Mouse (Mus musculus) skeletal muscle tissue, adult 2 months (tissue): Measurements from ENCODE around the gene Fbxw10.

Source experiments
- DNase-seq: peaks from one replicate; pipeline ENCODE4 v3.0.0-alpha.2; 2012; ENCODE audit warnings: low read depth, low spot score

Gene Fbxw10

GRCm38 (mm10) chr11:62844562-62844961 lies 2.3 kb upstream of the Fbxw10 start:
- DNase-seq: no peak

DNA sequence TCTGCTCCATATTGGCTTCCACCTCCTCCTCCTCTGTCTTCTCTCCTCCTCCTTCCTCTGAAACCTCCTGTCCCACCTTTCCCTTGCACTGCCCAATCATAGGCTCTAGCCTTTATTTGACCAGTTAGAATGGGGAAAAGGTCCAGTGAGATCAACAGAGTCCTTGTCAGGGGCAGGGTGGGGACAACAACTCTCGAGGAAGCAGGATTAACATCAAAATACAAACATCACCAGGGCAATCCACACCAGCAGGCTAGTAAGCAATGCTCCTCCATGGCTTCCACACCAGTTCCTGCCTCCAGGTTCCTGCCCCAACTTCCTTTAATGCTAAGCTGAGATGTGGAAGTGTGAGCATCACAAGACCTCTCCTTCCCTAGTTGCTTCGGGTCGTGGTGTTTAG lies 1.1 kb upstream of the Fbxw10 start:
- DNase-seq: no peak

DNA sequence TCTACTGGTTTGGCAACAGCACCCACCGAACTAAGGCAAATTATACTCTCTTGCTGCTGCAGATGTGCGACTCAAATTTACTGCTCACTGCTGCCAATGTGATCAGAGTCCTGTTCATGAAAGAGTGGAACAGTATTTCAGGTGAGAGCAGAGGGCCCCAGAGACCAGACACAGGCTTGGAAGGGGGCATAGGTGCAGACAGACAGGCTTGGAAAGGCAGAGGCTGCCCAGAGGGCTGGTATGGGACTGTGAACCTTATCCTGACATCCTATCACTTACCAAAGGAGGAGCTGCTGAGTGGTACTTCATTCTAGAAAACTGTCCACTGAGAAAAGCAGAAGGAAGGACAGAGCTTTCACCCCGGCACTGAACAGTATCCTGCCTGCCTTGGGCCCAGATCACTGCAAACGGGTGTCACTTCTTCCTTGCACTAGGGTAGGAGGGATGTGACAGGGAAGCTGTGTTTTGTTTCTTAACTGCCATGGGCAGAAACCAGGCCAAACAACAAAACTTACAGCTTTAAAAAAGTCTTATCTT lies 854 bp downstream of the Fbxw10 start:
- no peak for DNase-seq

- no peak for DNase-seq
Observed at GRCm38 (mm10) chr11:62848301-62848700, 1.4 kb downstream of the Fbxw10 start.

DNA sequence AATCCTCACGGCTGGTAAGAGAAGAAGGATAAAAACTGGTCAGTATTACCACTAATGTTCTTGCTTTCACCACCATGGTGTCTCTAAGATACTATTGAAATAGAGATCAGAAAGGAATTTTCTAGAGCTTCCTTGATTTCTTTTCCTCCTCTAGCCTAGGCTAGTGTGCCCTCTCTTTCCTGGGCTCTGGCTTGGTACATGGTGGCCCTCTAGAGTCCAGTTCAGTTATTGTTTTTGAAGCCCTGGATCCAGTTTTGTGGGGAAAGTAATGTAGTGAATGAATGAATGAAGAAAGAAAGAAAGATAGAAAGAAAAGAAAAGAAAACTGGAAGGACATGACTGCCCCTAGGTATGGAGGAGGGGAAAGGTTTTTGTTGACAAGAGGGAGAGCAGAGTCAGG lies 4.3 kb downstream of the Fbxw10 start:
- no peak for DNase-seq

- no peak for DNase-seq
Observed at GRCm38 (mm10) chr11:62853334-62853733, 6.5 kb downstream of the Fbxw10 start.

- DNase-seq: no peak
Observed at GRCm38 (mm10) chr11:62865562-62865961, 18.7 kb downstream of the Fbxw10 start.

GRCm38 (mm10) chr11:62866685-62867084 lies 19.8 kb downstream of the Fbxw10 start:
- DNase-seq: no peak

DNA sequence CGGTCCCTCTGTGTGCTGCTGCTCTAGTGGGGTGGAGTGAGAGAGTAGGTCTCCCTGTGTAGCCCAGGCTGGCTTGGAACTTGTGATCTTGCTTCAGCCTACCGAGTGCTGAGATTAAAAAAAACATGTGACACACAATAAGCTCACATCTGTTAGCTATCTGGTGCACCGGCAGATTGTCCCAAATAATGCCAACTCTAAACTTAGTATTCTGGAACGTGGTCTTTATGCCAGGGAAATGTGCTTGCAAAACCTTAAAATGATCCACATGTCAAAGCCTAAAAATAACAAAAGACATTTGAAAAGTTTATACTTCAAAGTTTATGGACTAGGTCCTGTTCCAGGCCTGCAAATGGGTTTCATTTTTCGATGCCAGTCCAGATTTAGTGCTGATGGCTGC lies 22.3 kb downstream of the Fbxw10 start:
- DNase-seq: no peak

GRCm38 (mm10) chr11:62869715-62870371 lies 23.0 kb downstream of the Fbxw10 start:
- no peak for DNase-seq

DNA sequence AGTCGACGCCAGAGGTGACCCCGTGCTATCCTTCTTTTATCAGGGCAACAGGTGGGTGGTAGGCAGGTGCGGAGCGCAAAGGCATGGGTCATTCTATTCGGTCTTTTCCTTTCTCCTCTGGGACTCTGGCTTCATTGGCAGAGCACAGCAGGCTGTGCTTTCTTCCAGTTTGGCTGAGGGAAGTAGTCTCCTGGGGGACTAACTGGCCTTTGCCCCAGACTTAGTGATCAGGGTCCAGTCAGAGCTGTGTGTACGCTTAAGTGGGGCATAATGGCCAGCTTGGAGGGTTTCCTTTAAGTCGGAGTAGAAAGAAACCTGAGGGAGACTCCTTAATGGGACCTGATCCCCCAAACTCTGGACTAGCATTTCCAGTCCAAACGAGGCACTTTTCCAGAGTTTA lies 26.6 kb downstream of the Fbxw10 start:
- no peak for DNase-seq

DNA sequence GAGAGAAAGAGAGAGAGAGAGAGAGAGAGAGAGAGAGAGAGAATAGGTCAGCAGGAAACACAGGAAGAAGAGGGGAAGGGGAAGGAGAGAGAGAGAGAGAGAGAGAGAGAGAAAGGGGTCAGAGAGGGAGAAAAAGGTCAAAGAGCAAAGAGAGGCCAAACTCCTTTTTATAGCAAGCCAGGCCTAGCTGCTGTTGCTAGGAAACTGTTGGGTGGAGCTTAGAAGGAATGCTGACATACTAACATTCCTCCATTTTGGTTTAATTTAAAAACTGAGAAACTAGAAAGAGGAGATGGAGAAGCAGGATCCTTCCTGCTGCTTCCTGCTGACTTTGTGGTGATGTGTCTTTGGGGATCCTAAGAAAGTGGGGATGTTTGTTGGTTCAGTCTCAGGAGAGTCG lies 28.8 kb downstream of the Fbxw10 start:
- no peak for DNase-seq

- no peak for DNase-seq
Observed at GRCm38 (mm10) chr11:62876445-62876844, 29.6 kb downstream of the Fbxw10 start.

DNA sequence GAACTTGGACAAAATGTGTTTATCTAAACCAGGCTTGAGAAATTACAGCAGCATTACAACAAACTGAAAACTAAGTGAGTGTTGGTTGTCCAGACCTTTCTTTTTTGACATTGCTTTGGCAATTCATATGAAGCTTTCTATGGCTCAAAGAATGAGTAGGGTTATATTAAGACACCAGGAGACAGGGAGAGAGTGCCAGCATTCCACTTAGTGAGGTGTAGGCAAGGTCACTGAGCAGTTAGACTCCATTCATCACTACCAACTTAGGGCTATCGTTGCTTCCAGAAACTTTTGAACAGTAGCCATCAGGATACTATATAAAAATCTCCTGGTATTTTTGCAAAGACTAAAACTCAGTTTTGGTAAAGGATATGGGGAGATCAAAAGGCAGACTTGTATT lies 30.5 kb downstream of the Fbxw10 start:
- no peak for DNase-seq

- DNase-seq: peak; percentile 19
Observed at GRCm38 (mm10) chr11:62878728-62879127, 31.9 kb downstream of the Fbxw10 start.

DNA sequence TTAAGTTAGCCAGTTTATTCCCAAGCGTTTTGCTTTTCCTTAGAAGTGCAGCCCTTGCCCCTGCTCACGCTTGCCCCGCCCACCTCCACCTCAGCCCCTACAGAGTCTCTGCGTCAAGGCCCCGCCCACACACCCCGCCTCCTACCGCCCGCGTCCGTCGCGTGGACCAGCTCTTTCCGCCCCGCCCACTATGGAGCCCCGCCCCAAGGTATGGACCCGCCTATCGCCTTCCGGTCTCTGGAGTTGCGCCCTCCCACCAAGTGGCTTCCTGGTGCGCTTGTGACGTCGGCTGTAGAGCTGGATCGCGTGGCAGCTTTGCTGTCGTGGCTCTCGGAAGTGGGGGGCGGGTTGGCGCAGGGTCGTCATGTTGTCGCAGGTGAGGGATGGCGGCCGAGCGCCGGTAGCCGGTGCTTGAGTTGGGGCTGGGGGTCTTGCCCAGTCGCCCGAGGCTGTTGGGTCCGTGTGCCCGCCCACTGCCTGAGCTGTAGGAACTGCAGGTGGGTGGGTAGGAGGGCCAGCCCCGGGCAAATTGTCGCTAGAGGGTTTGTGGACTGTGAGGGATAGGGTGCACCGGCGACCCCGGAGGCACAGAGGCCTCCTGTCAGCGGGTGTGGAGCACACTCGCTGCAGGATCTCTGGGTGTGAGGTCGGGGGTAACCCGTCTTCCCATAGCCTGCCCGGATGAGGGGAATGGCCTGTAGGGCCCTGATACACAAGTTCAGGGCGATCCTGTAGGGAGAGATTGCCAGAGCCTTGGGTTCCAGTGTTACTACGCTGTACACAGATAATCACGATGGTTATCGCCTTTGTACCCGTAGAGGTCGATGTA lies 32.6 kb downstream of the Fbxw10 start, which contains the start of gene Tvp23b:
Gene Tvp23b, plus strand, starts transcription at position 236 of the 829 bp plus-strand sequence.
- DNase-seq: peak; percentile 96

DNA sequence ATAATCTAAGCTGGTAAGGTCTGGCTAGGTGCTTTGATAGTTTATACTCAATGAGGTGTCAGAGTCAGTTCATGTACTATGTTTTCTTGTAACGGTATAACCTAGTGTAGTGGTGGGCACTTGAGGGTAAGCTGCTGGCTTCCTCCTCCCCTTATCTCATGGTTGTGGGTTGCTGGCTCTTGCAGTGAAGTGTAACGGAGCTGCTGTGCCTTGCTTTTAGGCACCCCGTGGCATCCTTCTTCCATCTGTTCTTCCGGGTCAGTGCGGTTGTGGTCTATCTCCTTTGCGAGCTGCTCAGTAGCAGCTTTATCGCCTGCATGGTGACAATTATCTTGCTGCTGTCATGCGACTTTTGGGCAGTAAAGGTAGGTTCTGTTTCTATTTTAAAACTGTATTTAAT lies 36.5 kb downstream of the Fbxw10 start:
- no peak for DNase-seq

- no peak for DNase-seq
Observed at GRCm38 (mm10) chr11:62885323-62885722, 38.5 kb downstream of the Fbxw10 start.

DNA sequence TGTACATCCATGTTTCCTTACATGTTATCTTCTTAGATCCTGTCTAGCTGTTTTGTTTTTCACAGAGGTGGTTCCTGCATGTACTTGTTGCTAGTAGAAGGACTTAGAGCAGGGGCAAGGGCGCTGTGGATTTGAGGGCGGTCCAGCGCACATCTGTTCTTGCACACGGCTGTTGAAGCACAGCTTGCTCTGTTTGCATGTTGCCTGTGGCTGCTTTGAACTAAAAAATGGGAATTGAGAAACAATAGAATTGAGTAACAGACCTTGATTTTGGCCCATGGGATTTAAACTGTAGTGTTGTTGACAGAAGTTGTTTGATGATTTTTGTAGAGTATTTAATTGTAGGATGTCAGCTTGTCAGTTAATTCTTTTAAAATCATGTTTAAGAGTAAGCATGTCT lies 43.9 kb downstream of the Fbxw10 start:
- no peak for DNase-seq

- DNase-seq: no peak
Observed at GRCm38 (mm10) chr11:62891763-62892162, 44.9 kb downstream of the Fbxw10 start.

GRCm38 (mm10) chr11:62901699-62902323 lies 54.9 kb downstream of the Fbxw10 start:
- peak; percentile 69 for DNase-seq

DNA sequence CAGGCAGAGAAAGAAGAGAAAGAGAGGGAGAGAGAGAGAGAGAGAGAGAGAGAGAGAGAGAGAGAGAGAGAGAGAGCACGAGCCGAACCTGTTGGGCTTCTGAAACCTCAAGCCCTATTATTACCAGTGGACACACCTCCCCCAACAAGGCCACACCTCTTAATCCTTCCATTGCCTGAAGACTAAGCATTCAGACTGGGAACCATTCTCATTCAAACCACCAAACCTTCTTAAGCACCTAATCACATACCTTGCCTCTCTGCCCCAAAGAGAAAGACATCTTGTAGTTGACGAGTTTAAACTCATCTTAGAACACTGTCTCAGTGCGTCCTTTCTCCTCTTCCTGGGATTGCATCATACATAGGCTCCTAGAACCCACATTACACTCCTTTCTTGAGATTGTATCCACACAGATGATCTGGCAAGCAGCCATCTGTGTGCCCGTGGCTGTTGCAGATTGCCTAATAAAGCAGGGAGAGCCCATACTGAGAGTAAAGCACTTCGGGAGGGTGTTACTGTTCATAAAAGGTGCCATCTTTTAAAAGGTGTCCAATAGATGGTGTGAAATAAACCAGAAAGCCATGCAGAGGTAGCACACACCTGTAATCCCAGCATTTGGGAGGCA lies 57.1 kb downstream of the Fbxw10 start:
- DNase-seq: no peak
